Mouse (Mus musculus): Measurements from ENCODE around the gene Erh. TPM values are rescaled to one million over a fixed set of nuclear protein-coding genes. Genes with fewer than 3 reads are reported as not detected.

Erh gene
- polyA plus RNA-seq, 1 experiment = 31.1 TPM

DNA sequence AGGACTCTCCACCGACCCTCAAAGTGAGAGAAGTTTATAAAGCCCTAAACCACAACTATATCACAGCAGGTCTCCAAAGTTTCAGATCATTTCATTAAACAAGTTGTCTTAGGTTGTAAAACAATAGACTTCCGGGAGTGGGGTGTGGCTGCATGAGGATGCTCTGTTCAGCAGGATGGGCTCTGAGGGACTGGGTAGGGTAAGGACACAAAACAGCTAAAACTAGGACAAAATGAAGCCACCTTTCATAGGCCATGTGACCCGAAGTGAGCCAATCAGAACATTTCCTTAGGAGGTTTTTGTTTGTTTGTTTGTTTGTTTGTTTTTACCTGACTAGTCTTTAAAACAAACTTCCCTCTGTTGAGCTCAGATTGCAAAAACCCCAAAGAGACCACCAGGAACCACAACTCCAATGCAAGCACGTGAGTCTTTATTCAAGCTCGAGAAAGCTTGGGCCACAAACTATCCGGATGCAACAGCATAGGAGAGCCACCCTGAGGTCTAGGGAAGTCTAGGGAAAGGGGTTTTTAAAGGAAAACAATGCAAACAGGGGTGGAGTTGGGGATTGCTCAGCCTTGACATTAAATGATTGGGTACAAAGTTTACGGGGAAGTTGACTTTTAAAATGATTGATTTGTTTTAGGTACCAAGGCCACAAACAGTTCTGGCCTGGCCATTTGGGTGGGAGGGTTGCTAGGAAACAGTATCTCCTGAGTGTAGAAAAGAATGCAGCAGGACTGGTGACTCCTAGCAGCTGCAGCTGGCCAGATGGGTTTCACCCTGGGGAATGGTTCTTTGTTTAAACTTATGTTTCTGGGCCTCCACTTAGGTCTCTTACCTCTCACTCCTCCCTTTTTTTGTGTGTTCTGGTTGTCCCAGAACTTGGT lies 28.5 kb downstream of the Erh start:
- DNase-seq (ENCODE audit: low read depth) = no peak

DNA sequence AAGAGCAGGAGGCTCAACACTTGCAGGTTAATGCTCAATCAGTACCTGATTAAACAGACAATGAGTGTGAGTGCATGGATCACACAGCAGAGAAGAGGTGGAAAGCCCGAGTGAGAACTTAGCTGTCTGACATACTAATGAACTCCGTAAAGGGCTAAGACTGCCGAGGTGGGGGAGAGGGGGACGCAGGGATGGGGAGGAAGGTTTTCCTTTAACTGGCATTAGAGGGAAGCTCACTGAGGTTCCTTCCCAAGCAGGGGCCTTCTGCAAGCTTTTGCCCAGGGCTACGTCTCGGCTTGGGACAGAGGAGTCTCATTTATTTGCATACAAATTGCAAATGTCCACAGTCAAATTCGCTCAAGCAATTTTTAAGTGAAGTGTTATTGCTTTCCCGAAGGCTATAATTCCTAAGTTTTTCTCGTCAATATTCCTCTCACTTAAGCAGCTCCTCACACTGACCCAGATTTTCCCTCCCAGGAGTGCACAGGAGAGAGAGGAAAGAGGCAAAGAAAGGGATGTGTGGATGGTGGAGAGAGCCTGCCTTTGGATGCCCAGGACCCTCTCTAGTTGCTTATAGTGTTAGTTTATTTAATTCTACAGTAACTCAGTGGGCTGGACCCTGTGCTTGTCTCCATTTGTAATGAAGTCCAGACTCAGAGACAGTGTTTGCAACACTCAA lies 31.9 kb downstream of the Erh start:
- DNase-seq (ENCODE audit: low read depth) = no peak

DNA sequence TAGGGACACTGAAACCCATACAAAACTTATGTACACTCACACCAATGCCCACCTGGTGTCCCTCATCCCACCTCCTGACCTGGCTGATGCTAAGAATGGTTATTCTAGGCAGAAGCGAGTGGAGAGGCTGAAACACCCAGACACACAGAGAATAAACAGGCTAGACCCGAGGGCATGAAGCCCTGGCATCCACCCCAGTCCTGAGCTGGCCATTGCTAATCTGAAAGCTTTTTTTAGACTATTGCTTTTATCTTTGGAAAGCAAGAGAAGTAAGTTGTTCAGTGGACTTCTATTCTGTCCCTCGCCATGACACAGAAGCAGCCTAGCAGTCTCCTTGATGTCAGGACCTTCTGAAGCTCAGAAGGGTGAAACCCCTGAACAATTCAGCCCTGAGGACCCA lies 34.2 kb downstream of the Erh start:
- no peak for DNase-seq (ENCODE audit: low read depth)

DNA sequence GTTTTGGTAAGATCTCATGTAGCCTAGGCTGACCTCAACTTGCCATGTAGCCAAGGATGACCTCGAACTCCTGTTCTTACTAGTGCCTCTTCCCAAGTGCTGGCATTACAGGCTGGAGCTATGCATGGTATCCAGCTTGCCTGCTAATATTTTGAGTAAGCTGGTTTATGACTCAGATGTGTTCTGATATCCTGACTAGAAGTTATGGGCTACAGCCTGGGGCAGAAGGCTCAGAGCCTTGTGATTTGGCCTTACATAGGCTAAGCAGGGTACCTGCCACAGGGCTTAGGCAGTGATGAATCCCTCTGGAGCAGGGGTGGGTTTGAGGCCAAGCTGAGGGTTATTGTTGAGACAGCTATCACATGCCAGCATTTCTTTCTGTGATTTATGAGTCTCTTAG lies 35.6 kb downstream of the Erh start:
- no peak for DNase-seq (ENCODE audit: low read depth)

DNA sequence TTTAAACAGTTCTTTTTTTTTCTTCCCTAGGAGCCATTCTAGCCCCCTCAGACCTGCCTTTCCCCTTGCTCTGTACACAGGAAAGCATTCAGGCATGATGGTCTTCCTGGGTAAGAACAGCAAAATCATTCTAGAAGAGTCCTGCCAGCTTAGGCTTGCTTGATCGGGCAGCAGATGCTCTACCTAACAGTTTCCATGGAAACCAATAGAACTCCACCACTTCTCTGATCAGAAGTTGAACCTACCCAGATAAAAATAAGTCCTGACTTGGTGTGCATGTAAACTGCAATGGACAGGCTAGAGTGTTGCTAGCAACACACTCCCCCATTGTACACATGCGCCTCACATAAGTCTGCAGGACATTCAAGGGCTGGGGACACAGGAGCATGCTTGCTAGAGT lies 39.9 kb downstream of the Erh start:
- no peak for DNase-seq (ENCODE audit: low read depth)

DNA sequence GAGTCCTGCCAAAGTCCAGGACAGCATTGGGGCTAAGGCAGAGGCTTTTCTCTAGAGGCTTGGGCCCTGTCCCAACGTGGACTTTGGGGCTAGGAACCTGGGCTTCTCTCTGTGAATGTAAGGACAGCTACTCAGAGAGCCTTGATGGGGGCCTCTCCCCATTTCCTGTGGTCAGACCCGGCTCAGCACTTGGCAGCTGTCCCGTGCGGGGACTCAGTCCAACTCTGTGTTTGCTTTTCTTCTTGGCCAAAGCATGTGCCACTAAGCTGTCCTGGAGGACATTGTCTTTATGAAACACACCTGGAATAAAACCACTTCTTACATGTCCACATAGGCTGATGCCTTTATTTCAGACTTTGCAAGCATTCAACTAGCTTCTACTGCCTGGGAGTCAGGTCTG lies 40.6 kb downstream of the Erh start:
- no peak for DNase-seq (ENCODE audit: low read depth)

DNA sequence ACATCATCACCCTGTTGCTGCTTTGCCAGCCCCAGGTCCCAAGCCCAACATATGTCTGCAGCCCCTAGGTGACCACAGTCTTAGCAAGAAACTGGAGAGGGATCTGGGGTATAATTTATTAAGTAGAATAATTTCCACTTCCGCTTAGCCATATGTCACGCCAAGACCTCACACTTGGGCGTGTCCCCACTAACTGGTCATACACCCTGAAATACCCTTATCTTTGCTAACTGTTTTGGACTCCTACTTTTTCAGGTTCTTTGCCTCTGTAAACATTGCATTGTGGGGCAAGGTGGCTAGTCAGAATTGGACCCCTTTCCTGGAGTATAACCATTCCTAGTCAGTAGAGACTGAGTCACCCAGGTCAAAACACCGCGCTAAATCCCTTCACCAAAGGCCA lies 41.7 kb downstream of the Erh start:
- no peak for DNase-seq (ENCODE audit: low read depth)

DNA sequence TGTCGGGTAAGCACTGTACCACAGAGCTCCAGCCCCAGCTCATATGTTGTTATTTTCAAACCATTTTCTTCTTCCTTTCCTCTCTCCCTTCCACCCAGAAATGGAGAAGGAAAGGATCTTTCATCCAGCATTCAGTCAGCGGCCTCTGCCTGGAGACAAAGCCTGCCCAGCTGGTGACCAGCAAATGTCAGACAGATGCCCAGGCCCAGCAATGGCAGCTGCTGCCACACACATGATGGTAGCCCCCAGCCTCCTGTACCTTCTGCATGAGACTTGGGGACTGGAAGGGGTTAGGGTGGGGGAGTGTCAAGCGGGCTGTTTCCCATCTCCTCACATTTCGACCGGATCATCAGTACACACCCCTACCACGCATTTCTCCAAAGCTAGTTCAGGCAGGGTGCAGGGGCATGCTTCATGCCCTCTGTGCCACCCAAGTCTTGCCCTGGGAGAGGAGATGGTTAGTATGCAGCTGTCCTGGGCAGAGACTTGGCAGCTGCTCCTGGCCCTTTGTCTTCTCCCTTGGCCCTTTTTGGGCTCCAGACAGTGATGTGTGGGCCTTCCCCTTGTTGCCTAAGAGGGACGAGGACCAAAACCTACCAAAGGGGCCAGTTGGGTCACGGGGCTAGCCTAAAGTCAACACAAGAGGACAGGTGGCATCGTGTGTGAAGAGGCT lies 42.4 kb downstream of the Erh start:
- no peak for DNase-seq (ENCODE audit: low read depth)

DNA sequence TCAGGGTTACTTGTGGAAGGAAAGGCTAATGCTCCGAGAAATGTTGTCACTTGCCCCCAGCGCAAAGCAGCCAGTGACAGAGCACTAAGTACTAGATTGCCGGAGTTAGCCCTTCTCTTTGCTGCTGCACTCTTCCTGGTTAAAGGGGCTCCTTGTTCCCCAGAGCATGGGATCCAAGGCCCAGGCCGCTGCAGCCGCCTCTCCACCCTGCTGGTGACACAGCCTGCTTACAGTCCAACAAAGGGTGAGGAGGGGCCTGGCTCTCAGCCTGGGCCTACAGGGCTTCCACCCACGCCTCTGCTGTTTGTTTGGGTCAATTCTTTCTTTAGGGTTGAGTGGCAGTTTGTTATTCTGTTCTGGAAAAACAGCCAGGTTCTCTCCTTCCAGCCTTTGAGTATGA lies 45.4 kb downstream of the Erh start:
- DNase-seq (ENCODE audit: low read depth) = no peak

DNA sequence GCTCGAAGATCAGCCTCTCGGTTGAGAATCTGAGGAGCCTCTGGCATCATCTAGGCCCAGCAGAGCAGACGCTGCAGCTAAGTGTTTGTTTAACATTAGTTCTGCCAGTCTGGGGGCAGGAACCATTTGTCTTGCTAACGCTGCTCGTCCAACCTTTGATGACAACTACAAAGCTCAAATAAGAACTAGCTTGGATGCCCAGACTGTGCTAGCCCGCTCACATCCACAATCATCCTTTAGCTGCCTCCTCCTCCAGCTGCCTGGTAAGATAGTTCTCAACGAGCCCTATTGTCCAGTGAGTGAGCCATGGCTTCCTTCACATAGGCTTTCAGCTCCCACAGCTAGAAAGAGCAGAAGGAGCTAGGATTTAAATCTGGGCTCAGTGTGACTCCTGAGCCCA lies 45.9 kb downstream of the Erh start:
- no peak for DNase-seq (ENCODE audit: low read depth)

DNA sequence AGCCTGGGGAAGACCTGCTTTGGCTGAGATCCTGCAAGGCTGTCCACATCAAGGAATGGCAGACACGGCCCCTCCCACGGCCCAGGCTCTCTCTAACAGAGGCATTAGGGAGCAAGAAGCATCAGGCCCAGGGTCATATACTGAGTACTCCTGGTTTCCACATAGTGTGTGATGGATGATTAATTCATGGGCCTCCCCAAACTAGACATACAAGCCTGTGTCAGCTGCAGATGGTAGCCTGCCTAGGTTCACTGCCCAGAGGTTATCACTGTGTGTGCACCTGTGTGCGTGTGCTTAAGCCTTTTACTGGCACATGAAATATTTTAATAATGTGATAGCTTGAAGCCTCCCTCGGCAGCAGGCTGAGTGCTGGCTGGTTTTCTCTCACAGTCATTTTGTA lies 48.2 kb downstream of the Erh start:
- no peak for DNase-seq (ENCODE audit: low read depth)

DNA sequence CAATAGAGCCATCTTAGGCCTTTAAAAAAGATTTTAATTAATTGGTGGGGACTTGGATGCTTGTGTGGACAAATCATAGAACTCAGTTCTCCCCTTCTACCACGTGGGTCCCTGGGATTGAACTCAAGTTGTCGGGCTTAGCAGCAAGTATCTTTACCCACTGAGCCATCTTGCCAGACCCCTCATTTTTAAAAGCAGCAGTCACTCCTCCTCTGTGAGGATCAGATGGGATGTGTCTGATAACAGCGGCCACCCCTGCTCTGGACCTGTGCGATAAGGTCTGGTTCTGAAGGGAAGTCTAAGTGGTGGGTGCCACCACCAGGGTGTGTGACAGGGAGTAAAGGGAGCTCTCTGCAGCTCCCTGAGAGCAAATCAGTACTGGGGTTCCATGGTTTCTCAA lies 48.6 kb downstream of the Erh start:
- DNase-seq (ENCODE audit: low read depth) = no peak

DNA sequence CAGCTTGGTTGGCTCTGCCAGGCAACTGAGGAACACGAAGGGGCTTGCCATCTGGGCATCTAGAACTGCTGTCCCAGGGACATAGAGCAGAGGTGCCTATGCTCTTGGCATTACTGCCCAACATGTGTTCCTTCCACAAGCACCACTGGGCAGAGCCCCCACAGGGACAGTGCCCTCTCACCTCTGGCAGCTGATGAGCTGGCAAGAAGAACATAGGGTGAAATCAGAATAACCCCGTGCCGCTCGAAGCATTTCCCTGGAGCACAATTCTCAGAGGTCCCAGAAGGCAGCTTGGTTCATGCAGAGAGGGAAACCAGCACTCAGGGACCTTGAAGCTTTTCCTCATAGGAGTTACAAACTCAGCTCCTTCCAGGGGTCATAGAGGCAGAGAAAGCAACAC lies 49.4 kb downstream of the Erh start:
- DNase-seq (ENCODE audit: low read depth) = no peak

DNA sequence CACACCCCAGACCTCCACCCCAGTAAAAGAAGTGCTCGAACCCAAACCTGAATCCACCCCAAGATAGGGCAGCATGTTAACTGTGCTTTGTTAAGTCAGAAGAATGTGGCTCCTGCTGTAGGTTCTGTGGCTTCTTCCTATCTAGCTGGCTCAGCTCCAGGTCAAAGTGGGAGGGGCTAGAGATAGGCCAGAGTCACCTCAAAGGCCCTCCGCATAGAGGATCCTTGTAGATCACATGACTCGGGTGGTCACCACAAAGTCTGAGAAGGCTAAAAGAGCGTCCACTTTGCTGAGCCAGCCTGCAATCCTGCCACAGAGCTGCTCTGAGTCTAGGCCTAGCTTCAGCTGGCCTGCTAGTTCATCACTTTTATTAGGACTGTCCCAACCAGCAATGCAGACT lies 50.0 kb downstream of the Erh start:
- no peak for DNase-seq (ENCODE audit: low read depth)

DNA sequence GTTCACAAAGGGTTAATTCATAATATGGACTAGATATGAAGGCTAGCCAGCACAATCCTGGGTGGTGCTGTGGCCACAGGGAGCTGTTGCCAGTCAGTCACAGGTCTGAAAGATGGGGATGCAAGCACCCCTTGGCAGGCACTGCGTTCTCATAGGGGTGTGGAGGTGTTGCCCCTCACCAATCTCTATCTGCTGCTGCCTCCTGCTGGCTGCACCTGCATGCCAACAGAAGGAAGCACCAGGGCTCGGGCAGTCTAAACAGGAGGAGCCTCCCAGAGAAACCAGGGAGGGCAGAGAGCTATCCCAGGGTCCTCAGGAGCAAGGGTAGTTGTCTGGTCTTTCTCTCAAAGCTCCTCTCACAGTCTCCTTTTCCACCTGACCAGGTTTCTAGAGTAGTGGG lies 59.2 kb downstream of the Erh start:
- DNase-seq (ENCODE audit: low read depth) = no peak

Other genes starting within 250 kb of the Erh start
- 27.2 and 28.4 TPM in 2 replicates for gene Dcaf5, start 207.7 kb downstream of the Erh start, polyA plus RNA-seq (2012; rRNA removed)
- gene Exd2, start 181.2 kb downstream of the Erh start, polyA plus RNA-seq (2012; rRNA removed) = 8.5 and 10.6 TPM in 2 replicates
- gene Galnt16, start 126.1 kb downstream of the Erh start, polyA plus RNA-seq (2012; rRNA removed) = 3.0 and 3.9 TPM in 2 replicates
- 45.3 and 53.0 TPM in 2 replicates for gene Slc39a9, start 458 bp downstream of the Erh start, polyA plus RNA-seq (2012; rRNA removed)
- gene Plekhd1, start 48.2 kb upstream of the Erh start, polyA plus RNA-seq (2012; rRNA removed) = 4.5 and 6.4 TPM in 2 replicates
- 0.01 TPM in 1 of 2 replicates, not detected in the other for gene Ccdc177, start 116.3 kb upstream of the Erh start, polyA plus RNA-seq (2012; rRNA removed)
- gene Susd6, start 146.2 kb upstream of the Erh start, polyA plus RNA-seq (2012; rRNA removed) = 44.7 and 50.9 TPM in 2 replicates

Measured in gonadal fat pad, adult 2 months (tissue).